Mouse (Mus musculus) intestine, embryonic 16.5 days (tissue): Measurements from ENCODE around the gene Slc30a10. TPM values are rescaled to one million over a fixed set of nuclear protein-coding genes. Genes with fewer than 3 reads are reported as not detected.

Experiments used
- ATAC-seq: fragments of 200-750 bp; cut with Nextera tagmentation; 2 replicates; pipeline ENCODE4 v1.8.0; 2017; ENCODE audit warnings: moderate TSS enrichment, moderate library complexity
- H3K27ac ChIP-seq: fragments of 300-500 bp; sonication (generic); 2 replicates; pipeline ENCODE4 v1.5.1; 2014; ENCODE audit warnings: mild to moderate bottlenecking, low read length
- H3K27me3 ChIP-seq: fragments of 300-500 bp; sonication (generic); replicated peaks from 2 replicates; pipeline ENCODE4 v1.6.1; 2014; ENCODE audit warnings: low read length, control low read depth, mixed read lengths; ENCODE audit not compliant: control insufficient read depth, insufficient read depth
- H3K36me3 ChIP-seq: fragments of 300-500 bp; sonication (generic); 2 replicates; pipeline ENCODE4 v1.6.1; 2014; ENCODE audit warnings: low read length, control low read depth; ENCODE audit not compliant: control insufficient read depth, insufficient read depth
- H3K4me1 ChIP-seq: fragments of 300-500 bp; sonication (generic); 2 replicates; pipeline ENCODE4 v1.6.1; 2014; ENCODE audit warnings: low read length, control low read depth, mixed read lengths; ENCODE audit not compliant: control insufficient read depth, insufficient read depth
- H3K4me2 ChIP-seq: fragments of 300-500 bp; sonication (generic); 2 replicates; pipeline ENCODE4 v1.6.1; 2014; ENCODE audit warnings: low read depth, low read length, control low read depth
- H3K4me3 ChIP-seq: fragments of 300-500 bp; sonication (generic); 2 replicates; pipeline ENCODE4 v1.5.1; 2014; ENCODE audit warnings: mild to moderate bottlenecking, low read length
- H3K9ac ChIP-seq: fragments of 300-500 bp; sonication (generic); 2 replicates; pipeline ENCODE4 v1.6.1; 2014; ENCODE audit warnings: low read depth, low read length
- H3K9me3 ChIP-seq: fragments of 300-500 bp; sonication (generic); 2 replicates; pipeline ENCODE4 v1.6.1; 2016; ENCODE audit warnings: low read length, control low read depth; ENCODE audit not compliant: control insufficient read depth
- WGBS: fragments of 180-500 bp; shearing (Covaris S2); extraction: QIAGEN DNeasy Blood & Tissue Kit; methylation state at CpG from one replicate; pipeline ENCODE4 v1.1.7; 2014; 5-methylcytosine and 5-hydroxymethylcytosine counted together
- polyA plus RNA-seq: library from polyadenylated mRNA; unstranded; fragments of >200 nt; fragmentation: Nextera tagmentation; extraction: Ambion mirVana; gene quantifications from 2 replicates; pipeline ENCODE4 v1.2.1, GENCODE M21; 2015

The Slc30a10 gene
- polyA plus RNA-seq, 1 experiment from 2014 or later: 3.0 TPM

DNA sequence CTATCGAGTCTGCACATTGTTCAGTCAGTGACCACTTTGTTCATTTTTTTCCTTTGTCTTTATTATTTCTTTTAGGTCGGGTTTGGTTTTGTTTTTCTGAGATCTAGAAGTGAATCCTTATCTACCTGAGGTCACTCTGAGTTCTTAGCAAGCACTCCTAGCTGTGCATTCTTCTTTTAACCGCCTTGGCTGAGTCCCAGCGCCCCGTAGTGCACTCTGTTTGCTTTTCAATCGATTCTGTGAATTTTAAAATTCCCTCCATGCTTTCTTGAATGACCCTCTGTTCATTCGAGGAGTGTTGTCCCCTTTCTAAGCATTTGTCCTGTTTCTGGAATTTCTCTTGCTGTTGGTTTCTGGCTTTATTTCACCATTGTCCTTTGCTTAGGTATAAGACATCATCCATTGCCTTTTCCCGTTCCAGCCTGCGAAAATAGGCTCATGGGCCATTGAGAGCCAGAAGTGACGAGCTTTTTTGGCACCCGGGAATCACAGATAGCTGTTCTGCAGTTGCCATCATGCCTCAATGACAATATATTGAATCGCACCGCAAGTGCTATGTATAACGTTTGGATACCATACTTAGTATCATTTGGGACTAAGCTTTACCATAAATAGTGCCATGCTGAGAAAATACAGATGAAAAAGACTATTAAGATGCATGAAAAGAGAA lies 42.3 kb downstream of the Slc30a10 start:
- Histone ChIP-seq H3K4me3 (no peak overlapping the region), H3K27ac (no peak overlapping the region), H3K36me3 (no peaks in the 10 kb centered on the region), H3K9me3 (no peaks in the 10 kb centered on the region), H3K27me3 (no peaks in the 10 kb centered on the region), H3K4me2 (no peak overlapping the region), H3K4me1 (peaks cover 6% of the 10 kb centered on the region; the same call in 1 of the 2 replicates), H3K9ac (no peak overlapping the region)
- ATAC-seq: no peak
- 63% methylated on average over 14 of the region's 14 CpGs for WGBS

DNA sequence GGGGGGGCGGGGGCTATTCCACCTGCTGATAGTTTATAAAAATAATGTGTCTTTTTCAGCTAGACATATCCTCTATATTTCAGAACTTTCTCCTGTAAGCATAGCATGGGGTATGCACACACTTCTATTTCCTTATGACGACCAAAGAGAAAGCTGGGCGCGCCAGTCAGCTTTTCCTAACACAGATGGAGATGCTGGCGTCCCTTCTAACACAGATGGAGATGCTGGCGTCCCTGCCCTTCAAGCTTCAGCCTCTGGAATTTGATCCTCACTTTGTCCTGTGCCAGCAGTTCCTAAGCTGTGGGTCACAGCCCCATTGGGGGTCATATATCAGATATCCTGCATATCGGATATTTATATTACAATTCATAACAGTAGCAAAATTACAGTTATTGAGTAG lies 46.0 kb downstream of the Slc30a10 start:
- Histone ChIP-seq H3K4me1 (peaks cover 6% of the 10 kb centered on the region; the same call in 1 of the 2 replicates), H3K9ac (no peak overlapping the region), H3K27me3 (no peaks in the 10 kb centered on the region), H3K4me3 (no peak overlapping the region), H3K4me2 (no peak overlapping the region), H3K27ac (no peak overlapping the region), H3K36me3 (no peaks in the 10 kb centered on the region), H3K9me3 (no peaks in the 10 kb centered on the region)
- no peak for ATAC-seq
- WGBS: 61% methylated on average over 7 of the region's 7 CpGs

DNA sequence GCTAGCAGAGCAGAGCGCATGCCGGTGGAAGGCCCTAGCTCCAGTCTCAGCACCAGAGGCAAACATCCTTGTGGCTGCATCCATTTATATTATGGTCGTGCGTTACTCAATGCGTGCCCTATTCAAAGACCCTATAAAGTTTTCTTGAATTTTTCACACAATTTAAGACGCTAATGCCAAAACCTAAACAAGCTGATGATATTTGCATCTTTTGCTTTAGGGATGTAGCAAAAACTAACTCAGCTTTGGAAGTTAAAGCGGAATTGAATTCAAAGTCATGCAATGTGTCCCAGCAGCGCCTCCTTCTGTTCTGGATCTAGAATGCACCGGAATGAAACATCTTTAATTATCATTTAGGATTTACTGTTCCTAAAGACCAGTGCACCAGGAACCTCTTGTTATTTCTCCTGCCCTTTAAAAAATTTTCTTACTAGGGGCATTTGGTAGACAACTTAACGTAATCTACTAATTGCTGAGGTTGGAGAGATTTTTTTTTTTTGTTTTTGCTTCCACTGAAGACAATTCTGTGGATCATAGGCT lies 47.2 kb downstream of the Slc30a10 start:
- Histone ChIP-seq H3K4me2 (no peak overlapping the region), H3K27me3 (no peaks in the 10 kb centered on the region), H3K9ac (no peak overlapping the region), H3K4me3 (no peak overlapping the region), H3K9me3 (no peaks in the 10 kb centered on the region), H3K36me3 (no peaks in the 10 kb centered on the region), H3K27ac (no peak overlapping the region), H3K4me1 (peaks cover 6% of the 10 kb centered on the region; the same call in 1 of the 2 replicates)
- WGBS: 32% methylated on average over 10 of the region's 10 CpGs
- no peak for ATAC-seq

DNA sequence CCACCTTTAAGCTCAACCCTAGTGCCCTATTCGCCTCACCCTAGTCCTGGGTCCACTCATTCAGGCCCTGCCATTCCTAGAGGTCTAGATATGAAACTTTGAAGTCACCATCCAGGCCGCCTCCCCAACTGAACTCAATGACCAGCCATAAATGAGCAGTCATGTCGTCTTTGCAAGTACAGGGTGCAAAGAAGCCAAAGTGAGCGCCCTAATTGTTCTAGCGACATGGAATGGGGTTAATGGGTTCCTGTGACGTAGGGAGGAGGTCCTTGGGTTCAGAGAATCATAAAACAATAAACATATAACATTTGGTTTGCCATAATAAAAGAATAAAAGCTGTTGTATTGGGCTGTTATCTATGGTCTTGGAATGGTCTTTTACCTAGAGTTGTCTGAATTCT lies 47.9 kb downstream of the Slc30a10 start:
- H3K27ac ChIP-seq: no peak overlapping the region
- no peak overlapping the region for H3K4me3 ChIP-seq
- ATAC-seq: peak; percentile 81
- no peaks in the 10 kb centered on the region for H3K36me3 ChIP-seq
- no peaks in the 10 kb centered on the region for H3K27me3 ChIP-seq
- peaks cover 4% of the 10 kb centered on the region; the same call in 1 of the 2 replicates for H3K4me1 ChIP-seq
- no peaks in the 10 kb centered on the region for H3K9me3 ChIP-seq
- 37% methylated on average over 6 of the region's 6 CpGs for WGBS
- no peak overlapping the region for H3K9ac ChIP-seq
- no peak overlapping the region for H3K4me2 ChIP-seq

DNA sequence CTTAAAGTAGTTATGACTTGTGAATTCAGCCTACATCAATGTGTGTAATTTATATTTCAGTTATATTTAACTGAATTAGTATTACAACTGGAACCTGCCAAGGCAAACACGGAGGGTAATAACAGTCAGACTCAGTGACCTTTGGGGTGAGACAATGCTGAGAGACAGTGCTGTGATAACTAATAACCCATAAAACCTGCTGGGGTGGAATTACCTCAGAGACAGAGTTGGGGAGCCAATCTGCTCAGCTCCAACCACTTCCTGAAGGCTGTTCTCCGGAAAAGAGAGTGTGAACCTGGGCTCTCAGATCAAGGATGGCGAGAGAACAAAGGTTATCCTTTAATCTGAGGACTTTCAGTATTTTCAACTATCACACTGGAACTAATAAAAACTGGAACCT lies 54.4 kb downstream of the Slc30a10 start:
- peak; percentile 92 for ATAC-seq
- H3K9me3 ChIP-seq: no peaks in the 10 kb centered on the region
- H3K36me3 ChIP-seq: no peaks in the 10 kb centered on the region
- 52% methylated on average over 3 of the region's 3 CpGs for WGBS
- H3K4me2 ChIP-seq: no peak overlapping the region
- no peaks in the 10 kb centered on the region for H3K27me3 ChIP-seq
- peaks cover 6% of the 10 kb centered on the region; the same call in 1 of the 2 replicates for H3K4me1 ChIP-seq
- H3K27ac ChIP-seq: no peak overlapping the region
- H3K4me3 ChIP-seq: no peak overlapping the region
- no peak overlapping the region for H3K9ac ChIP-seq

DNA sequence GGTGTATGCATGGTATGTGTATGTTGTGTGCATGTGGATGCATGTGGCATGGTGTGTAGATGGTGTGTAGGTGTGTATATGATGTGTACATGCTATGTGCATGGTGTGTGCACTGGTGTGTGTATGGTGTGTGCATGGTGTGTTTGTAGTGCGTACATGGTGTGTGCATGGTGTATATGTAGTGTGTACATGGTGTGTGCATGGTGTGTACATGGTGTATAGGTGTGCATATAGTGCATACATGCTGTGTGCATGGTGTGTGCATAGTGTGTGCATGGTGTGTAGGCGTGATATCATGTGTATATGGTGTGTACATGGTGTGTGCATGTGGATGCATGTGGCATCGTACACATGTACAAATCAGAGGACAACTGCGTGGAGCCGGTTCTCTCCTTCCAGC lies 56.7 kb downstream of the Slc30a10 start:
- Histone ChIP-seq H3K4me1 (peaks cover 10% of the 10 kb centered on the region; the same call in 1 of the 2 replicates), H3K9ac (no peak overlapping the region), H3K4me3 (no peak overlapping the region), H3K27ac (no peak overlapping the region), H3K27me3 (no peaks in the 10 kb centered on the region), H3K9me3 (no peaks in the 10 kb centered on the region), H3K4me2 (no peak overlapping the region), H3K36me3 (no peaks in the 10 kb centered on the region)
- WGBS: 97% methylated on average over 5 of the region's 5 CpGs
- no peak for ATAC-seq

DNA sequence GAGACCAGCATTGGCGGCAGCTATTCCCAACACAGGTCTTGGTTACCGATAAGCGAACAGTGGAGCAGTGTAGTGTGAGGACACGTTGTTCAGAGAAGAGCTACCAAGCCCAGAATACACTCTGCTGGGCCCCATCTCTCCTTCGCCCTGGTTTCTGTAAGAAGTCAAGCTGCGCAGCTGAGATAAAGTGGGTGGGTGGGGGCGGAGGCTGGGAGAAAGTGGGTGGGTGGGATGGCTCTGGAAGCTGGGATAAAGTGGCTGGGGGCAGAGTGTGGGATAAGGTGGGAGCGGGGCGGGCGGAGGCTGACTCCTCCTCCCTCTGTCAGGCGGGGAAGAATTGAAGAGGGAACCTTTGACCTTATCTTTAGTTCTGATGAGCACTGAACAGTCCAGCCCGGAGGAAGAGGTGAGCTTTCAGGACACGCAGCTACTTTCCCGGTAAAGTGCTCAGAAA lies 60.9 kb downstream of the Slc30a10 start:
- peaks cover 4% of the 10 kb centered on the region; the same call in 1 of the 2 replicates for H3K4me1 ChIP-seq
- peak overlapping the region; percentile 42 for H3K4me2 ChIP-seq
- H3K27ac ChIP-seq: no peak overlapping the region
- H3K4me3 ChIP-seq: peak overlapping the region; percentile 15
- peak; percentile 93 for ATAC-seq
- no peaks in the 10 kb centered on the region for H3K9me3 ChIP-seq
- 47% methylated on average over 14 of the region's 14 CpGs for WGBS
- no peaks in the 10 kb centered on the region for H3K27me3 ChIP-seq
- H3K9ac ChIP-seq: no peak overlapping the region
- no peaks in the 10 kb centered on the region for H3K36me3 ChIP-seq

DNA sequence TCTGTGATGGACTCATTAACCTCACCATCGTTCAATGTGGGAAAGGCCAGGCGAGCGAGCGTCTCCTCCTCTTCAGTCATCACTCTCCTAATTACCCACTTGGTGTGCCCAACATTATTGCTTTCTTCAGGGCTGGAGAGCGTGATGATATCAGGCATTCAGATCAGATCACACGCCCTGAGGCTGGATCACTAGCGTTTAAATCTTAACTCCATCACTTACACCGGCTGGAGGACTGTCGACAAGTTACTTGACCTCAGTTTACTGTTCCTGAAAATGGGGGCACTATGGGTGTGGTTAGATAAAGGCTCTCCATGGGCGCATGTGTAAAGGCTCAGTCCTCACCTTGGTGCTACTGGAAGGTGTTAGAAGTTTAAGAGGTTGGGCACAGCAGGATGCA lies 61.4 kb downstream of the Slc30a10 start:
- WGBS: 49% methylated on average over 10 of the region's 10 CpGs
- H3K4me2 ChIP-seq: no peak overlapping the region
- no peaks in the 10 kb centered on the region for H3K9me3 ChIP-seq
- H3K4me3 ChIP-seq: no peak overlapping the region
- no peaks in the 10 kb centered on the region for H3K27me3 ChIP-seq
- H3K27ac ChIP-seq: no peak overlapping the region
- H3K4me1 ChIP-seq: peaks cover 4% of the 10 kb centered on the region; the same call in 1 of the 2 replicates
- no peak overlapping the region for H3K9ac ChIP-seq
- no peaks in the 10 kb centered on the region for H3K36me3 ChIP-seq
- no peak for ATAC-seq

DNA sequence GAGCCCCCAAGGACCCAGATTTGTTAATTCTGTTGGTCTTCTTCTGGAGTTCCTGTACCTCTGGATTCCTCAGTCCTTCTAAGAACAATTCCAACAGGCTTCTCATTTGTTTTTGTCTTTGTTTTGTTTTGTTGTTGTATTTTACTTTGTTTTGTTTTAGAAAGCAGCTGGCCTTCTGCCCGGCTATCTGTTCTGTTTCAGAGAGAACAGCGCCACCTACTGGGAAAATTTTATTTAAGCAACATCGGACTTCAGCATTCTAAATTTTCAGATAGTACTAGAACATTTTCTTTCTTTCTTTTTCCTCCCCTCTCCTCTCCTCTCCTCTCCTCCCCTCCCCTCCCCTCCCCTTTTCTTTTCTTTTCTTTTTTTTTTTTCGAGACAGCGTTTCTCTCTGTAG lies 62.9 kb downstream of the Slc30a10 start:
- Histone ChIP-seq H3K4me1 (peaks cover 4% of the 10 kb centered on the region; the same call in 1 of the 2 replicates), H3K27me3 (no peaks in the 10 kb centered on the region), H3K27ac (no peak overlapping the region), H3K9ac (no peak overlapping the region), H3K9me3 (no peaks in the 10 kb centered on the region), H3K4me2 (no peak overlapping the region), H3K36me3 (no peaks in the 10 kb centered on the region), H3K4me3 (no peak overlapping the region)
- ATAC-seq: no peak
- 7% methylated on average over 3 of the region's 5 CpGs for whole genome bisulfite sequencing
